Mouse (Mus musculus): Measurements from ENCODE around the gene Rpl10a. TPM values are rescaled to one million over a fixed set of nuclear protein-coding genes. Genes with fewer than 3 reads are reported as not detected.

The Rpl10a gene
- polyA plus RNA-seq, 1 experiment: 618 TPM

- TF ChIP-seq POLR2A (IDR thresholded peaks at IDR 0.05; ENCODE audit: borderline replicate concordance, low read depth, low read length) (no peak), CTCF (IDR thresholded peaks at IDR 0.05; ENCODE audit: low read depth, low read length) (no peak)
- Histone ChIP-seq H3K4me3 (ENCODE audit: insufficient read depth, low read length) (no peak overlapping the region), H3K4me1 (ENCODE audit: control insufficient read depth, insufficient read depth, low read length) (0 out of 2 replicates have a peak, but pooled peaks cover 3% of the 10 kb centered on the region), H3K27ac (ENCODE audit: insufficient read depth, low read depth, low read length) (no peak overlapping the region)
Observed at GRCm38 (mm10) chr17:28363507-28363906, 35.2 kb downstream of the Rpl10a start.

- Histone ChIP-seq H3K4me3 (ENCODE audit: insufficient read depth, low read length) (no peak within 1 kb of the TSS), H3K4me1 (ENCODE audit: control insufficient read depth, insufficient read depth, low read length) (0 out of 2 replicates have a peak, but pooled peaks cover 3% of the 10 kb centered on the region), H3K27ac (ENCODE audit: insufficient read depth, low read depth, low read length) (no peak within 1 kb of the TSS)
- no peak for TF ChIP-seq CTCF (IDR thresholded peaks at IDR 0.05; ENCODE audit: low read depth, low read length)
- TF ChIP-seq POLR2A (IDR thresholded peaks at IDR 0.05; ENCODE audit: borderline replicate concordance, low read depth, low read length): no peak
Observed at GRCm38 (mm10) chr17:28365122-28365521, 36.9 kb downstream of the Rpl10a start, which contains the start of gene Tulp1. TSS of gene Tulp1 (minus strand) at chr17:28365222.

DNA sequence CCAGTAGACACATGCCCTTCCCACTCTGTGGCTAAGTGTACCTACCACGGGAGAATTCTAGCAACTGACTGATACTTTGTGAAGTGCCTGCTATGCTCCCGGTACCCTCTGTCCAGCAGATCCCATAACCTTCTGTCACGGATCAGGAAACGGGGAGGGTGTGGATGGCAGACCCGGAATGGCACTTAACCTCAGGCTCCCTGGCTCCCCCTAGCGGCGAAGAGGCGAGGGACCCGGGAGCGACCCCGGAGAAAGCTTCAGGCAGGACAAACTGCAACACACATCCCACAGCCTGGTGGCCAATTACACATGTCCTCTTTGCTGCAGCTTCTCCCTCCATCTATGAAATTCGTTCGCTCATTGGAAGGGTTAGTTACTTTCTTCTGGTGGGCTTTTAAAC, 40.2 kb downstream of the Rpl10a start:
- no peak overlapping the region for H3K4me3 ChIP-seq (ENCODE audit: insufficient read depth, low read length)
- TF ChIP-seq POLR2A (IDR thresholded peaks at IDR 0.05; ENCODE audit: borderline replicate concordance, low read depth, low read length): no peak
- peak; percentile 91 for TF ChIP-seq CTCF (IDR thresholded peaks at IDR 0.05; ENCODE audit: low read depth, low read length)
- 0 out of 2 replicates have a peak, but pooled peaks cover 3% of the 10 kb centered on the region for H3K4me1 ChIP-seq (ENCODE audit: control insufficient read depth, insufficient read depth, low read length)
- H3K27ac ChIP-seq (ENCODE audit: insufficient read depth, low read depth, low read length): no peak overlapping the region

- H3K4me1 ChIP-seq (ENCODE audit: control insufficient read depth, insufficient read depth, low read length): 0 out of 2 replicates have a peak, but pooled peaks cover 3% of the 10 kb centered on the region
- H3K4me3 ChIP-seq (ENCODE audit: insufficient read depth, low read length): no peak overlapping the region
- no peak for TF ChIP-seq POLR2A (IDR thresholded peaks at IDR 0.05; ENCODE audit: borderline replicate concordance, low read depth, low read length)
- no peak for TF ChIP-seq CTCF (IDR thresholded peaks at IDR 0.05; ENCODE audit: low read depth, low read length)
- H3K27ac ChIP-seq (ENCODE audit: insufficient read depth, low read depth, low read length): no peak overlapping the region
Observed at GRCm38 (mm10) chr17:28369056-28369455, 40.8 kb downstream of the Rpl10a start.

GRCm38 (mm10) chr17:28371286-28371685, 43.0 kb downstream of the Rpl10a start:
- 0 out of 2 replicates have a peak, but pooled peaks cover 3% of the 10 kb centered on the region for H3K4me1 ChIP-seq (ENCODE audit: control insufficient read depth, insufficient read depth, low read length)
- H3K4me3 ChIP-seq (ENCODE audit: insufficient read depth, low read length): no peak overlapping the region
- H3K27ac ChIP-seq (ENCODE audit: insufficient read depth, low read depth, low read length): no peak overlapping the region
- TF ChIP-seq POLR2A (IDR thresholded peaks at IDR 0.05; ENCODE audit: borderline replicate concordance, low read depth, low read length): no peak

GRCm38 (mm10) chr17:28371941-28372340, 43.7 kb downstream of the Rpl10a start:
- H3K4me1 ChIP-seq (ENCODE audit: control insufficient read depth, insufficient read depth, low read length): 0 out of 2 replicates have a peak, but pooled peaks cover 3% of the 10 kb centered on the region
- H3K4me3 ChIP-seq (ENCODE audit: insufficient read depth, low read length): no peak overlapping the region
- no peak overlapping the region for H3K27ac ChIP-seq (ENCODE audit: insufficient read depth, low read depth, low read length)
- TF ChIP-seq POLR2A (IDR thresholded peaks at IDR 0.05; ENCODE audit: borderline replicate concordance, low read depth, low read length) (no peak), CTCF (IDR thresholded peaks at IDR 0.05; ENCODE audit: low read depth, low read length) (no peak)

DNA sequence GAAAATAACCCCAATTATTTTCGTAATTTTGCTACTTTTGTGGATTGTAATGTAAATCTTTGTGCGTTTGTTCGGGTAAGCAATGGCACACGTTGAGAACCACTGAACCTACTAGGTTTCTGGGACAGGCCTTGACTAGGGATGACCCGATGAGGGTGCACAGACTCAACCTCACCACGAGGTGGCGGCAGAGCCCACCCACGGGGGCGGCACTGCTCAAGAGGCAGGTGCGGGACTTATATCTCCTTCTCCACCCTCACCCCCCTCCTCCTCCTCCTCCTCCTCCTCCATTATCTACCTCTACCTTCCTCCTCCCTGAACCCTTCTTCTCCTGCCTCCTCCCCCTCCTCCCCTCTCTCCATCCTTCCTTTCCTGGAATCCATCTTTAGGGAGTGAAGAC, 45.5 kb downstream of the Rpl10a start:
- no peak overlapping the region for H3K4me3 ChIP-seq (ENCODE audit: insufficient read depth, low read length)
- peak; percentile 56 for TF ChIP-seq CTCF (IDR thresholded peaks at IDR 0.05; ENCODE audit: low read depth, low read length)
- no peak for TF ChIP-seq POLR2A (IDR thresholded peaks at IDR 0.05; ENCODE audit: borderline replicate concordance, low read depth, low read length)
- no peak overlapping the region for H3K27ac ChIP-seq (ENCODE audit: insufficient read depth, low read depth, low read length)
- H3K4me1 ChIP-seq (ENCODE audit: control insufficient read depth, insufficient read depth, low read length): no peaks in the 10 kb centered on the region

- no peak for TF ChIP-seq CTCF (IDR thresholded peaks at IDR 0.05; ENCODE audit: low read depth, low read length)
- TF ChIP-seq POLR2A (IDR thresholded peaks at IDR 0.05; ENCODE audit: borderline replicate concordance, low read depth, low read length): no peak
- Histone ChIP-seq H3K4me3 (ENCODE audit: insufficient read depth, low read length) (no peak overlapping the region), H3K4me1 (ENCODE audit: control insufficient read depth, insufficient read depth, low read length) (no peaks in the 10 kb centered on the region), H3K27ac (ENCODE audit: insufficient read depth, low read depth, low read length) (no peak overlapping the region)
Observed at GRCm38 (mm10) chr17:28374494-28374893, 46.2 kb downstream of the Rpl10a start.

DNA sequence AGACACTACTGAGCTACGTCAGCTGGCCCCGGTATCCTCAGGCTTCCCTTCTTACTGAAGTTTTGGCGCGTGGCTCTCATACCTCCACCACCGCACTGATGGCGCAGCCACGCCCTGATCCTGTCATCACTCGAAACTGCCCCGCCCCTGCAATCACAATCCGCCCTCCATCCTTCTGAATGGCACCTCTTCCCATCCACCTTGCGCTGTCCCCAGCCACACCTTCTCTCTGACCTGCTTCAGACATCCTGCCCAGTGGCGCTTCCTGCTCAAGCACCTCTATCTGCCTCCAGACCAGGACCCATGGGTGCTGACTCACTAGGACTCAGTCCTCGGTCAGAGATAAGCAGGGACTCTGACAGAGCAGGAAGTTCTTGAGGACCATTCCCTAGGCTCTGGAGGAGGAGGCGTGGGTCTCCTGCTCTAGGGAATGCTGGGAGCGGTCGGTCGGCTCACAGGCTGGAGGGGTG, 47.4 kb downstream of the Rpl10a start:
- TF ChIP-seq POLR2A (IDR thresholded peaks at IDR 0.05; ENCODE audit: borderline replicate concordance, low read depth, low read length): no peak
- TF ChIP-seq CTCF (IDR thresholded peaks at IDR 0.05; ENCODE audit: low read depth, low read length): no peak
- no peak overlapping the region for H3K27ac ChIP-seq (ENCODE audit: insufficient read depth, low read depth, low read length)
- H3K4me3 ChIP-seq (ENCODE audit: insufficient read depth, low read length): no peak overlapping the region
- no peaks in the 10 kb centered on the region for H3K4me1 ChIP-seq (ENCODE audit: control insufficient read depth, insufficient read depth, low read length)

- TF ChIP-seq CTCF (IDR thresholded peaks at IDR 0.05; ENCODE audit: low read depth, low read length) (no peak), POLR2A (IDR thresholded peaks at IDR 0.05; ENCODE audit: borderline replicate concordance, low read depth, low read length) (no peak)
Observed at GRCm38 (mm10) chr17:28380255-28380654, 52.0 kb downstream of the Rpl10a start.

More at GRCm38 (mm10) chr17:28380255-28380654, 52.0 kb downstream of the Rpl10a start:
- Histone ChIP-seq H3K4me3 (ENCODE audit: insufficient read depth, low read length) (no peak overlapping the region), H3K27ac (ENCODE audit: insufficient read depth, low read depth, low read length) (no peak overlapping the region), H3K4me1 (ENCODE audit: control insufficient read depth, insufficient read depth, low read length) (no peaks in the 10 kb centered on the region)

Other genes starting within 250 kb of the Rpl10a start
- gene Tcp11, start 247.8 kb upstream of the Rpl10a start, polyA plus RNA-seq (2012; ENCODE audit: insufficient read depth, insufficient read length, missing spikeins): not detected in 2 replicates
- 0.11 TPM in 1 of 2 replicates, not detected in the other for gene Scube3, start 186.3 kb upstream of the Rpl10a start, polyA plus RNA-seq (2012; ENCODE audit: insufficient read depth, insufficient read length, missing spikeins)
- 7.7 and 12.0 TPM in 2 replicates for gene Zfp523, start 151.3 kb upstream of the Rpl10a start, polyA plus RNA-seq (2012; ENCODE audit: insufficient read depth, insufficient read length, missing spikeins)
- gene Def6, start 120.7 kb upstream of the Rpl10a start, polyA plus RNA-seq (2012; ENCODE audit: insufficient read depth, insufficient read length, missing spikeins): 41.4 and 44.7 TPM in 2 replicates
- gene Ppard, start 95.8 kb upstream of the Rpl10a start, polyA plus RNA-seq (2012; ENCODE audit: insufficient read depth, insufficient read length, missing spikeins): 29.5 and 30.6 TPM in 2 replicates
- 24.2 and 32.1 TPM in 2 replicates for gene Fance, start 15.0 kb upstream of the Rpl10a start, polyA plus RNA-seq (2012; ENCODE audit: insufficient read depth, insufficient read length, missing spikeins)
- gene Tead3, start 22.3 kb downstream of the Rpl10a start, polyA plus RNA-seq (2012; ENCODE audit: insufficient read depth, insufficient read length, missing spikeins): not detected in 2 replicates
- not detected in 2 replicates for gene Tulp1, start 36.8 kb downstream of the Rpl10a start, polyA plus RNA-seq (2012; ENCODE audit: insufficient read depth, insufficient read length, missing spikeins)
- 4.4 and 4.7 TPM in 2 replicates for gene Fkbp5, start 189.1 kb downstream of the Rpl10a start, polyA plus RNA-seq (2012; ENCODE audit: insufficient read depth, insufficient read length, missing spikeins)
- not detected in 2 replicates for gene Armc12, start 202.3 kb downstream of the Rpl10a start, polyA plus RNA-seq (2012; ENCODE audit: insufficient read depth, insufficient read length, missing spikeins)
- not detected in 2 replicates for gene Clpsl2, start 220.9 kb downstream of the Rpl10a start, polyA plus RNA-seq (2012; ENCODE audit: insufficient read depth, insufficient read length, missing spikeins)
- not detected in 2 replicates for gene Clps, start 232.3 kb downstream of the Rpl10a start, polyA plus RNA-seq (2012; ENCODE audit: insufficient read depth, insufficient read length, missing spikeins)
- gene Lhfpl5, start 247.2 kb downstream of the Rpl10a start, polyA plus RNA-seq (2012; ENCODE audit: insufficient read depth, insufficient read length, missing spikeins): not detected in 2 replicates